Mouse (Mus musculus): ENCODE data around the gene Gm10277.

The Gm10277 gene

DNA sequence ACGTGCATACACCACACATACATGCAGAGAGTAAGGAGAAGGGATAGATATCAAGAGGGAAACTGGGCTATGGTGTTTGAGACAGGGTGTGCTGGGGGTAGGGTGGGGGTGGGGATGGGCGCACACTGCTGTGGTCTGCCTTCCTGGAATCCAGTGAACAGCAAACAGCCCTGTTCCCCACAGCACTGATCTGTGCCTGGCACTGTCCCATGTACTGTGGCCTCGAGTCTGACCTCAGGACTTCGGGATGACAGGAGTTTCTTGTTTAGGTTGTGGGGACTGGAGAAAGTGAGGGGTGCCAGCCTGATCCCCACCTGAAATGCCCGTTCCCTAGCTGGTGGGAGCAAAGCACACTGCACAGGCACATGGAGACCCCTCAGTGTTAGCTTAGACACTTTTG is at the start of gene Gm10277:
TSS of gene Gm10277 (minus strand) at position 41 of the 400 bp plus-strand sequence.
- DNase-seq = no peak

DNA sequence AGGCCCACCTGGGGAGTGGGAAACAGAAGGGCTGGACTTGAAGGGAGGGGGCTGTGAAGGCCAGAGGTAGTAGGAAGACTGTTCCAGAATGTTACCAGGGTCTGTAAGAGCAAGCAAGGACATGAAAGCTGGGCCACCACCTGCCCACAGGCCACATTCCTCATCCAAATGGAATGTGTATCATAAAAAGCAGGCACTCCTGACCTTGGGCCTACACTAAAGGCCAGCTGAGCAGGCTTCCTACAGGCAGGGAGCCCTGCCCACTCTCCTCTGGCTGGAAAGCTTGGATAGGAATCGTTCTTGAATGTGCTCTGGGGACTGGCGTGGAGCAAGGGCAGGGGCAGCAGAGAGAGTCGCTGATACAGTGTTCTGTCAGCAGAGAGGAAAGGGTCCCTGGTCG is 49.2 kb upstream of the Gm10277 start:
- no peak for DNase-seq

DNA sequence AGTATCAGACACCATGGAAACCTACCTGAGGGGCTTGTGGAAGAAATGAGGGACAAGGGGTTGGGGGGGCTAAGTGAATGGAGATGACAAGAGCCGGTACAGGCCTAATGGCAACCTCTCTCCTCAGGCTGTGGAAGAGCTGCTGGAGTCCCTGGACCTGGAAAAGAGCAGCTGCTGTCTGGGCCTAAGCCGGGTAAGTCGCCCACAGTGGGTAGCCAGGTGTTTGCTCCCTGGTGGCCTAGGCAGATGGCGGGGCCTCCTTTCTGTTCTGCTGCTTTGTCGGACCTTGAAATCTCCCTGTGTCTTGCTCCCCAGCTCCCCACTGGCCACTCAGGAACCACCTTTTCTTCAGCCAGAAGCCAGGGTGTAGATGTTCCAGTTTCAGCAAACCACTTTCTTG is 48.7 kb upstream of the Gm10277 start:
- no peak for DNase-seq

DNA sequence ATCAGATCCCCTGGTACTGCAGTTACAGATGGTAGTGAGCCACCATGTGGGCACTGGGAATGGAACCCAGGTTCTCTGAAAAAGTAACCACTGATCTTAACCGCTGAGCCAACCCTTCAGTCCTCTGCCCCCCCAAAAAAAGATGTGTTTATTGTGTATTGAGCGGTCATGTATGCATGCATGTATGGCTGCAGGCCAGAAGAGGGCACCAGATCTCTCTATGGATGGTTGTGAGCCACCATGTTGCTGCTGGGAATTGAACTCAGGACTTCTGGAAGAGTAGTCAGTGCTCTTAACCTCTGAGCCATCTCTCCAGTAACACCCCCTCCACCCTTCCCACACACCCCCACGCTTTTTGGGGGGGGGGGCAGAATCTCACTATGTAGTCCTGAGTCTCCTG is 47.6 kb upstream of the Gm10277 start:
- DNase-seq = no peak

DNA sequence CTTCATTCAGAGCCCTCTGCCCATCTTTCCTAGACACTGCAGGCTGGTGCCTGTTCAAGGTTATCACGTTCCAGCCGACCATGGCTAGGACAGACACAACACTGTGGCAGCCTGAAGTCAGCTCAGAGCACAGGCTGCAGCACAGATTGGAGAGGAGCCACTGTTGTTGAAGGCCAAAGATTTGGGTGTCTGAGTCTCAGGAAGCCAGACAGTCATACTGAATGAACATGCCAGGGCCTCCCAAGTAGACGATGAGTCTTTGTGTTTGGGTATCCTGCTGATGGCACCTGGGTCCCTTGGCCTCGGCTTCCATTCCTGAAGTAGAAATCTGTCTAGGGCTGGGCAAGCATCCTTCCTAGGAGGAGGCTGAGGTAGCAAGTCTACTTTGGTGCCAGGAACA is 45.0 kb upstream of the Gm10277 start:
- DNase-seq = no peak

DNA sequence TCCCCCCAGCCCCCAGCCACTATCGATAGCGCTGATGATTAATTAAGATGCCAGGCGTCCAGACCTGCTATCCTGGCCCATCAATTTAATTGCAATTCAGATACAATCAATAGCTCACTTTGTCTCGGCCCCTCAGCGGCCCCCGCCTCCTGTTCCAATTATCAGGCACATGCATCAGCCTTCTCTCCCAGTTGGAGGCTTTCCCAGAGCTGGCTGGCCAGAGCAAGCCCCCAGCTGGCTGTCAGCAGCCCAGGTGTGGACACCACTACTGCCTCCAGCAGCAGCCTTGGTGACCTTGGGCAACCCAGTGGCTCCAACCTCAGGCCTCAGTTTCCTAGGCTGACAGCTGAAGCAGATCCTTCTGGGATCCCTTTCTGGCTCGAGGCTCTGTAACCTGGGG is 43.3 kb upstream of the Gm10277 start:
- DNase-seq = no peak

DNA sequence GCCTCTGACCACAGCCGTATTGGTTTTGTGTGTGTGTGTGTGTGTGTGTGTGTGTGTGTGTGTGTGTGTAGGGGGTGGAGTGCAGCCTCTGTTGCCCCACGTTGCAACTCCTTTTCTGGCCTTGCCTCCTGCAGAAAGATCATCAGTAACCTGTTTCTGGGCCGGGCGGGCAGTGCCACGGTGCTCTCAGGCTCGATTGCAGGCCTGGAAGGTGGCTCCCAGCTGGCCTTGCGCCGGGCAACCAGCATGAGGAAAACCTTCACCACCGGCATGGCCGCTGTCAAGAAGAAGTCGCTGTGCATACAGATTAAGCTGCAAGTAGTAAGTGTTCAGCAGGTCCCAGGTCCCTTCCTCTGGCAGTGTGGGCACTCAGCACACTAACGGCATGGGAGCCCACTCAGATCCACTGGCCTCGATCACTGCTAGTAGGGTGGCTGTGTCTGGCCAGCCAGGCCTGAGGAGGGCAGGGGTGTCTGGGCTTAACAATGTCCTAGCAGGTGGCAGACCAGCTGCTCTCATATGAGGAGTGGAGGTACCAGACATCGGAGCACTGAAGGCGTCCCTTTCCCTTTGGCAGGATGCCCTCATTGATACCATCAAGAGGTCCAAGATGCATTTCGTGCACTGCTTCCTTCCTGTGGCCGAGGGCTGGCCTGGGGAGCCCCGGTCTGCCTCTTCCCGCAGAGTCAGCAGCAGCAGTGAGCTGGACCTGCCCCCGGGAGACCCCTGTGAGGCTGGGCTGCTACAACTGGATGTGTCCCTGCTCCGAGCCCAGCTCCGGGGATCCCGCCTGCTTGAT is 41.7 kb upstream of the Gm10277 start:
- no peak for DNase-seq

DNA sequence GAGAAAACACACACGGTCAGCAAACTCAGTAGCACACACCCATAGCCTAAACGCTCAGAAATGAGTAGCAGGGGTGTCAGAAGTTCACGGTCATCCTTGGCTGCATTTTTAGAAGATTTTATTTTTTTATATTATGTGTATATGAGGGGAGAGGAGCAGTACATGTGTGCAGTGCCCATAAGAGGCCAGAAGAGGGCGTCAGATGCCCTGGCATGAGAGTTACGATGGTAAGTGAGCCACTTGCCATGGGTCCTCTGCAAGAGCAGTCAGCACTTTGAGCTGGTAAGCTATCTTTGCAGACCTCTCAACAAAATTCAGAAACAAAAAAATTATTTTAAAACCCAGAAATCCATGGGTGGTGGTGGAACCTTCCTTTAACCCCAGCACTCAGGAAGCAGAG is 40.6 kb upstream of the Gm10277 start:
- no peak for DNase-seq

DNA sequence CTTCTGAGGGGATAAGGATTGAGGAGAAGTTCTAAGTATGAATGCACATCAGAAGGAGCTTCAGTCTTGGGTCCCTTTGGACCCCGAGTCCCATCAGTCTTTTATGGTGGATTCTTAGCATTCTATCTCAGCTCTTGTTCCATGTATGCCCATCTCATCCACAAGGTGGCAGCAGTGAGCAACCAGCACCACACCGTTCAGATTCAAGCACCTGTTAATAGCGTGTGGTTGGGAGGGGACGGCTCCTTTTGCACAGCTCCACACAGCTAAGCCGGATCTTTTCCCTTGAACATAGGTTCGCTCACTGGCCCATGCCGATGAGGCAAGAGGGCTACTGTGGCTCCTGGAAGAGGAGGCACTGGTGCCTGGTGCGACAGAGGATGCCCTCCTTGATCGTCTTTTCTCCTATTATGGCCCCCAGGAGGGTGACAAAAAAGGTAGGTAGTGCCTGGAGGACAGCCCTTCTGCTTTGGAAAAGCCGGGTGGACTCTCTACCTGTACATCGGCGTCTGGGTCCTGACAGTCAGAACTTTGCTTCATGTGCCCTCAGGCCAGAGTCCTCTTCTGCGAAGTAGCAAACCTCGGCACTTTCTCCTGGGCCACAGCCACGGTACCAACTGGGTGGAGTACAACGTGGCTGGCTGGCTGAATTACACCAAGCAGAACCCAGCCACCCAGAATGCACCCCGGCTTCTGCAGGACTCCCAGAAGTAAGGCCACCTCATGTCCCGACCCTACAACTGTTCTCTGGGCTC is 39.9 kb upstream of the Gm10277 start:
- peak; percentile 82 for DNase-seq

DNA sequence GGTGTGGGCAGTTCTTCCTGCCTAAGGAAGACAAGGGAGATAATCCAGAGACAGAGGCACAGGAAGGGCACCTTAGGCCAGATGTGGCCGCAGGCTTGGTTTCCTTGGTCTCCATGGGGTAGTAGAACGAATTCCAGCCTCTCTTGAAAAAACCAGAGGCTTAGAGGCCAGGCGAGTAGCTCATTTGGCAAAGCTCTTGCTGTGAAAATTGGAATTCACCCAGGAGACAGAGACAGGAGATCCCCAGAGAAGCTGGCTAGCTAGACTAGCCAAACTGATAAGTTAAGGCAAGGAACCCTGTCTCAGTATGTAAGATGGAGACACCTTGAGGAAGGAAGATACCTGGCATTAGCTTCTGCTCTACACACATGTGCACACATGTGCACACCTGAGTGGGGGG is 38.8 kb upstream of the Gm10277 start:
- no peak for DNase-seq

DNA sequence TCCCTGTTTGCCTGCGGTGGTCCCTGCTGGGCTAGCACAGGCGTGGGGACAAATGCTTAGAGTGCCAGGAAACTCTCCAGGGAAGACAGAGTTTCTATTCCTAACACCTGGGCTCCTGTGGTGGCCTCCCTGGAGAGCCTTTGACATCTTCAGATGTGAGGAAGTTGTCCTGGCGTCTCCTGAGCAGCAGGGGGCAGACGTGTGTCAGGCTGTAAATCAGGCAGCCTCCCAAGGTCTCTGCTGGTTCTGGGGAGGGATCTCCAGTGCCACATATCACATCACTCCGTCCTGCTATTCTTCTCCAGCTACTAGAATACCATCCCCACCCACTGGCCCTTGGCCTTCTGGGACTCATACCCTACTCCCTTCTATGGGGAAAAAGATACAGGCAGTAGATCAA is 38.3 kb upstream of the Gm10277 start:
- DNase-seq = peak; percentile 78

DNA sequence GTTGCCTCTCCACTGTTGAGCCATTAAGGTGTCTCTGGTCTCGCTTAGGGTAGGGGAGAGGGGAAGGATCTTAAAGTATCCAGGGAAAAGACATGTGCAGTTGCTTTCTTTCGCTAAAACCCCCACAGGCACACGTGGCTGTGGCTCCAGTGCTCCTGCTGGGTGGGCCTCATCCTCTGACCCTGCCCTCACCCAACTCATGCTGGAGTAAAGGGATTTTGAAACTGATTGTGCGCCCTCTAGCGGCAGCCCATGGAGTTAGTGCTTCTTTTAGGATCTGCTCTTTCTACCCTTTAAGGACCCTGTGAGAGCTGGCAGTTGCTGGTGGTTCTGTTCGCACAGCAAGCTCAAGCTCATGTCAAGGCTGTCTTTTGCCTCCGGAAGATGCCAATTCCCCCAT is 35.2 kb upstream of the Gm10277 start:
- peak; percentile 82 for DNase-seq

DNA sequence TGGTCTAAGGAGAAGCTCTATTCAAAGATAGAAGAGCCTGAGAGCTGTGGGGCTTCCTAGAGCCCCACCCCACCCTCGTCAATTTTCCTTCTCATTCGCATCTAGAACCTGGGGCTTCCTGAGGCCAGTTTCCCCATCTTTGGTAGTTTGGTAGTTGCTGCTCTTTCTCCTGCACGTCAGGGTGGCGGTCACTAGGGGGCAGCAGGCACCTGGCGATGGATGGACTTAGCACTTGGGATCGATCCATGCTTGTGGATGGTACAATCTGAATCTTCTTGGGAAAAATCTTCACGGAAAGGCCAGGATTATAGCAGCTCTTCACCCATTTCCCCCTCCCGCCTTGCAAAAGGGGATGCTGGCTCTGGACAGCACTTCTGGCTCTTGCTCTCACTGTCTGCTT is 34.1 kb upstream of the Gm10277 start:
- peak; percentile 54 for DNase-seq

DNA sequence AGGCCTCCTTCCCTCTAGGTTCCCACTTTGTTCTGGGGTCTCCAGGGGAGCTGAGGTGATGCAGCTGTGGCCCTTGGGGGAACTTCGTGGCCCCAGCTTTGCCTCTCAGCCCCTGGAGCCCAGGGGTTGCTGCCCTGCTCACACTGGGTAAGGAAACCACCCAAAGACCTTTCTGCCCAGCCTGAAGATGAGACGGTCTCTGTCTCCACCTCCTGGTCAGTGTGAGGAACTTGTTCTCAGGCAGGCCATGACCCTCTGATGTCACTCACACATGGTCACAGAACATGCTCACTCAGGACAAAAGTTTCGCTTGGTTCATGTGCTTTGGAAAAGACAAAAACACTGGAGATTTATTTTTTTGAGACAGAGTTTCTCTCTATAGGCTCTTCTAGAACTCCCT is 28.5 kb upstream of the Gm10277 start:
- DNase-seq = peak; percentile 71

DNA sequence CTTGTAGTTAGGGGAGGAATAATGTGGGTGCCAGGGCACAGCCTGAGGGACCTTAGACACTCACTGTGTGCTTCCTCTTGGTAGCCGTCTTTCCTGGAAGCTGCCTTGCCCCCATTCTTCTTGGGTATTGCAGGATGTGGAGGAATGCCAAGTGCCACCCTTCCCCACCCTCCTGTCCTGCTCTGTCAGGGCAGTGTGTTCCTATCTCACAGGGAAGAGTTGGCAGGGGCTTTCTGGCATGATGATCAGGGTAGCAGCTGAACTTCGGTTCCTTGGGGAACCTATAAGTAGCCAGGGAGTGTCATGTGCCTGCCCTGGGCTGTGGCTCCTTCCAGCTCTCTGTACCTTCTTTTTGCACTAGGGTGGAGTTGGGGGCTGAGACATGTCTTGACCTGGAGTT is 26.4 kb upstream of the Gm10277 start:
- DNase-seq = no peak

DNA sequence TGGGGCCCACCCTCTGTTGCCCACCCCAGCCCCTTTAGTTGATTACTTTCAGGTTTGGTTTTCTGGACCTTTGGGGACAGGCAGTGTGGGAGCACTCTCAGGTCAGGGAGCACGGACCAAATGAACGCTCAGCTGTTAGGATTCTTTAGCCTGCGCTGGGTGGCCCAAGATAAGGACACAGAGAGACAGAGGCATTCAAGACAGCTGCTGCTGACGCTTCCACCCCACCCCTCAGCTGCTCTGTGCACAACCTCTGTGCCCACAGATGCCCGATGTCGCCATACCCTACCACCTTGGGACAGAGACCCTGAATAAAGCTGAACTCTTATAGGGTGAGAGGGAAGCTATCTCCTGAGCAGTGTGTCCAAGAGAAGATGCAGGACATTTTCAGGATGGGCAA is 22.5 kb upstream of the Gm10277 start:
- DNase-seq = no peak

DNA sequence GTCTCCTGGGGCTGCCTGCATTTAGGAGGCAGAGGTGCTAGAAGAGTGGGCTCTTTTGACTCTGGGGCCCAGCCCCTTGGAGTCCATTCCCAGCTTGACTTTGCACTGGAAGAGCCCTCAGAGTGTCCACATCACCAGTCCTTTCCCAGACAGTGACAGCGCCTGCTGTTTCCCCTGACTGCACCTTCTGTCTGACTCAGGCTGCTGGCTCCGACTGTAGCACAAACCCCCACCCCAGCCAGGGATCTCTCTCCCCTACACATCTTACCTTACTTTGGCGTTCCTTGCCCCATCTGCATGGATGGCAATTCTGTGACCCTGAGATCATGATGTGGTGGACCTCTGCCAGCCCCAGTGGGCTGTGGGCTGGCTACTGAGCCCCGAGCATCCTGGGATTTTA is 21.7 kb upstream of the Gm10277 start:
- DNase-seq = no peak

DNA sequence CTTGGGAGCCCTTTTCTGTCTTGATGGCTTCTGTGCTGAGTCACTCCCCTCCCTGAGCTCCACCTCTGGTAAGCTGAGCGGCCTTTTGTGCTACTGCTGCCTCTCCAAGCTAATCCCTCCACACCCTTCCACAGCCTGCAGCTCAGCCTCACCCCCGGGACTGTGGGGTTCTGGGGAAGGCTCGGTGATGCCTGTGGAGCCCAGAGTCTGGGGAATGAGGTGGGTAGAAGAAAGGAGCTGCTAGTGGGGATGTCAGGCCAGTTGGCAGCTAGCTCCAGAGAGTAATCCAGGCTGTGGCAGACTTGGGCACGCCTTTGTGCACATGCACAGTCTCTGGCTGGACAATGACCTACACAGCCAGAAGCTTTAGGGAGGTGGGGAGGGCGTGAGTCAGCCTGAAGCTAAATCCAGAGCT is 20.5 kb upstream of the Gm10277 start:
- no peak for DNase-seq

DNA sequence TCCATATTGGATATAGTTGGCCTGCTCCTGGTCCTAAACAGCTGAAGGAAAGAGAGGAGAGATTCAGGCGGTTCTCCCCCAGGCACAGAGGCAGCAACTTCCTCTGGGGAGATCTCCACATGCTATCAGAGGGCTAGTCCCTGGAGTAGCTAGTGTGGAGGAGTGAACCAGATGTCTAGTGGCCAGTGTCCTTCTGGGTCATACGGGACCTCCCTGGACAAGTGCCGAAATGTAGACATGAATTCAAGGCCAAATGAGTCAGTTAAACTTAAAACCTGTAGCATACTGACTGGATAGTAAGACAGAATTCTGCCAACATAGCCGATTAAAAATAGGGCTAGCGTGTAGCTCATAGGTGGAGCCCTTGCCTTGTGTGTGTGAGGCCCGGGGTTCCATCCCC is 19.3 kb upstream of the Gm10277 start:
- DNase-seq = no peak

DNA sequence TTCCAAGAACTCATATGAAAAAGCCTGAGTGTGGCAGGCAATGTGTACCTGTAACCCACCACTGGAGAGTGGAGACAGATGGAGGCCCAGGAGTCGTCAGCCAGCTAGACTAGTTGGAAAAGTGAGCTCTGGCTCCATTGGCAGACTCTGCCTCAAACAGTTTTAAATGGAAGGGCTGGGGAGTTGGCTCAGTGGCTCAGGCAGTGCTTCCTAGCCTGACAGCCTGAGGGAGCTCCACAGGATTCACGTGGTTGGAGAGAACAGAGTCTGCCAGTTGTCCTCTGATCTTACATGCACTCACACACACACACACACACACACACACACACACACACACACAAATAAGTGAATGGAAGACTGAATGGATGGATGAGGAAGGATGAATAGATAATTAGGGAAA is 18.7 kb upstream of the Gm10277 start:
- no peak for DNase-seq

DNA sequence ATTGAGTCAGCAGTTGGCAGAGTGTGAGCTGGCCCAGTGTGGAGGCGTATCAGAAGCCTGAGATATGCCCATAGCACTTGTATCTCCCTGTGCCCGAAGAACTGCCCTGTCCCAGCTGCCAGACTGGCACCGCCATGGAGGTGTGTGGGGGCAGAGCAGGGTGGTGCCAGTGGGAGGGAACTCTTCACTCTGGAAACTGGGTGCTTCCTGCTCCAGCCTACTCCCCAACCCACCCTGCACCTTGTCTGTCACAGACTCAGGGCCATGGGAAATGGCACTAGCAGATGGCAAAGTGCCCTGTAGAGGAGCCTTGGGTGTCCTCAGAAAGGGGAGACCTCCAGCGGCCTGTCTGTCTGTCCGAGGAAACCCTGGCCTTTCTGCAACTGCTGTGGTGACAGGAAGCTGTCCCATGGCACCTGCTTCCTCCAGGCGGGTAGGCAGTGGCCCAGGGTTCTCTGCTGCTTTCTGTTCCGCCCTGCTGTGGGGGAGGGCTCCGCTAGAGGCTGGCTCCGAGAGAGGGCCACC is 14.9 kb upstream of the Gm10277 start:
- no peak for DNase-seq

DNA sequence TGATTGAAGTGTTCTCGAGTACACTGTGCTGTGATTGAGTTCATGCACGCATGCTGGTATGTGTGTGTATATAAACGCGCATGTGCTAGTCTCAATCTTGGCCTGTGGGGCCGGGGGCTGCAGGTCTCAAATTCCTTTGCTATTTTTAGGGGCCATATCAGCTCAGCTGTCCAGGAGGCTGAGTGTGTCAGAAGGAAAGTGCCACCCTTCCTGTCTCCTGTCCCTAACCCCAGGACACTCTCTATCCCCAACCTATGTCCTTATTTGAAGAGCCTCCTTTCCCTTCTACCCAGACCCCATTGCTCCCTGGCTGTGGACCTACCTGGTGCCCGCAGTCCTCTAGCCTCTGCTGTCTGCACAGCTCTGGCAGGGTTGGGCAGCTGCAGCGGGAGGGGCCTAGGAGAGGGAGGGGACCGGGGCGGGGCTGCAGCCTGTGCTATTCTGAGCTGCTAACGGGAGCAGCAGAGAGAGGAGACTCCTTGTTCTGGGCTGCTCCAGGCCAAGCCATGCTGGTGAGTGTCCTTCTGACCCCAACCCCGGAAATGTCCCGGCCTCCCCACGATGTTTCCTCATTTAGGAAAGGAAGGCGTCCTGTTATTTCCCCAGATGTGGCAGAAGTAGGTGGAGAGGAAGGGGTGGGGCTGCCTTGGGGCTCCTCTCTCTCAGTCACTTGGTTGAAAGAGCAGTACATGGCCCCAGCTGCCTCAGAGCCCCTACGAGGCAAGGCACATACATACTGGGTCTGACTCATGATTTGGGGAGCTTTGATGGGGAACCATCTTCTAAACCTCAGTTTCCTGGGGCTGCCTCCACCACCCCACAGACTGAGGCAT is 13.5 kb upstream of the Gm10277 start:
- DNase-seq = peak; percentile 56

DNA sequence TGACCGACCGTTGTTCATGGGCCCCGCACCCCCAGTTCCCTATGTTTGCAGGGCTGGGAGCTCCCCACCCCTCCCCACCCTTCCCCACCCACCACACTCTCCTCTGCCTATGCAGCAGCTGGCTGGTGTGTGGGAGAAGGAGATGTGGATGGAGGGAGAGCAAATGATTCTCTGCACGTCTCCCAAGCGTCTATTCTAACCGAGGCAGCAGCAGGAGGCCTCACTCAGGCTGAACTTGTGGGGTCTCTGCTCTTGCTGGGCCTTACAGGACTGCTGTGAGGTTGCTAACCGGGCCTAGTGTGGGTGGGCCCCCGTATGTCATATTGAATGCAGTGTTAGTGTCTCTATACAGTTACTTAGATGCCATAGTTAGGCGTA is 12.9 kb upstream of the Gm10277 start:
- DNase-seq = no peak

Measured in embryo, embryonic 11 days (tissue).